Mouse (Mus musculus): ENCODE measurements around the gene Mgat5.

DNA sequence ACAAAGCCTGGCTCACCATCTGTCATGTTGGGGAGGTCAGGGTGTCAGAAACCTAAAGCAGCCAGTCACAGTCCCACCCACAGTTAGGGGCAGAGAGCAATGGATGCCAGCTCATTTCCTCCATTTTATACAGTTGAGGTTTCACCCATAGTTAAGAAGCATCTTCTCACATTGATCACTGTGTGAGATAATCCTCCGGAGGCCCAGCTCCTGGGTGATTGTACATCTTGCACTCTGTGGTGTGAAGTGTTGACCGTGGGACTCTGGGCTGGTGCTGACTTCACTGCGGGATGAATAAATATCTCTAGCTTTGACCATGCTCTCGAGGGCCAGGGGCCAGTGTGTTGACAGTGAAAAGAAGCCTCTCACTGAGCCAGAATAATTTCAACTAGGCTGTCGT lies 99.0 kb downstream of the Mgat5 start:
- TF ChIP-seq POLR2A (IDR thresholded peaks at IDR 0.05; ENCODE audit: borderline replicate concordance, extremely low read depth, insufficient read depth, insufficient read length, poor library complexity, severe bottlenecking) (no peak), CTCF (IDR thresholded peaks at IDR 0.05; ENCODE audit: borderline replicate concordance, extremely low read depth, insufficient read depth, insufficient read length) (no peak)
